Mouse (Mus musculus): ENCODE data around the gene Rgs10. TPM values are rescaled to one million over a fixed set of nuclear protein-coding genes. Genes with fewer than 3 reads are reported as not detected.

The Rgs10 gene
- total and polyA plus RNA-seq, 2 experiments from 2014 or later = 53.2 to 64.2 TPM

GRCm38 (mm10) chr7:128383726-128384463 lies 34.7 kb downstream of the Rgs10 start:
- no peaks in the 10 kb centered on the region for H3K36me3 ChIP-seq (ENCODE audit: insufficient read depth)
- H3K4me2 ChIP-seq (ENCODE audit: low read depth) = no peak overlapping the region
- ATAC-seq (no peak), DNase-seq (no peak)
- no peak overlapping the region for H3K4me3 ChIP-seq (ENCODE audit: low read depth, low read length)
- WGBS = 81% methylated on average over 10 of the region's 10 CpGs
- no peaks in the 10 kb centered on the region for H3K27me3 ChIP-seq (ENCODE audit: insufficient read depth, low read length)
- no peak overlapping the region for H3K27ac ChIP-seq (ENCODE audit: low read depth, low read length)
- H3K4me1 ChIP-seq (ENCODE audit: insufficient read depth) = no peaks in the 10 kb centered on the region
- TF ChIP-seq CTCF (IDR thresholded peaks at IDR 0.05; ENCODE audit: low read depth) = no peak
- no peaks in the 10 kb centered on the region for H3K9me3 ChIP-seq (ENCODE audit: low read length)
- H3K9ac ChIP-seq = no peak overlapping the region

- Histone ChIP-seq H3K4me3 (ENCODE audit: low read depth, low read length) (no peak overlapping the region), H3K9me3 (ENCODE audit: low read length) (no peaks in the 10 kb centered on the region), H3K36me3 (ENCODE audit: insufficient read depth) (no peaks in the 10 kb centered on the region), H3K4me1 (ENCODE audit: insufficient read depth) (no peaks in the 10 kb centered on the region), H3K9ac (no peak overlapping the region), H3K27me3 (ENCODE audit: insufficient read depth, low read length) (no peaks in the 10 kb centered on the region), H3K4me2 (ENCODE audit: low read depth) (no peak overlapping the region), H3K27ac (ENCODE audit: low read depth, low read length) (no peak overlapping the region)
- ATAC-seq = no peak
- no peak for DNase-seq
- 83% methylated on average over 7 of the region's 7 CpGs for WGBS
- no peak for TF ChIP-seq CTCF (IDR thresholded peaks at IDR 0.05; ENCODE audit: low read depth)
Observed at GRCm38 (mm10) chr7:128383189-128383725, 35.3 kb downstream of the Rgs10 start.

- Histone ChIP-seq H3K27ac (ENCODE audit: low read depth, low read length) (no peak overlapping the region), H3K4me3 (ENCODE audit: low read depth, low read length) (no peak overlapping the region), H3K9ac (no peak overlapping the region), H3K4me1 (ENCODE audit: insufficient read depth) (no peaks in the 10 kb centered on the region), H3K9me3 (ENCODE audit: low read length) (no peaks in the 10 kb centered on the region), H3K36me3 (ENCODE audit: insufficient read depth) (no peaks in the 10 kb centered on the region), H3K4me2 (ENCODE audit: low read depth) (no peak overlapping the region), H3K27me3 (ENCODE audit: insufficient read depth, low read length) (no peaks in the 10 kb centered on the region)
- DNase-seq (no peak), ATAC-seq (no peak)
- WGBS = 90% methylated on average over 6 of the region's 6 CpGs
- TF ChIP-seq CTCF (IDR thresholded peaks at IDR 0.05; ENCODE audit: low read depth) = no peak
Observed at GRCm38 (mm10) chr7:128382527-128382860, 36.1 kb downstream of the Rgs10 start.

- Histone ChIP-seq H3K9me3 (ENCODE audit: low read length) (no peaks in the 10 kb centered on the region), H3K27me3 (ENCODE audit: insufficient read depth, low read length) (no peaks in the 10 kb centered on the region), H3K4me2 (ENCODE audit: low read depth) (no peak overlapping the region), H3K9ac (no peak overlapping the region), H3K4me3 (ENCODE audit: low read depth, low read length) (no peak overlapping the region), H3K27ac (ENCODE audit: low read depth, low read length) (no peak overlapping the region), H3K4me1 (ENCODE audit: insufficient read depth) (no peaks in the 10 kb centered on the region), H3K36me3 (ENCODE audit: insufficient read depth) (no peaks in the 10 kb centered on the region)
- WGBS = 88% methylated on average over 14 of the region's 14 CpGs
- no peak for TF ChIP-seq CTCF (IDR thresholded peaks at IDR 0.05; ENCODE audit: low read depth)
- DNase-seq (no peak), ATAC-seq (no peak)
Observed at GRCm38 (mm10) chr7:128381811-128382526, 36.6 kb downstream of the Rgs10 start.

- Histone ChIP-seq H3K9me3 (ENCODE audit: low read length) (no peaks in the 10 kb centered on the region), H3K4me2 (ENCODE audit: low read depth) (no peak overlapping the region), H3K4me1 (ENCODE audit: insufficient read depth) (no peaks in the 10 kb centered on the region), H3K9ac (no peak overlapping the region), H3K4me3 (ENCODE audit: low read depth, low read length) (no peak overlapping the region), H3K27ac (ENCODE audit: low read depth, low read length) (no peak overlapping the region), H3K36me3 (ENCODE audit: insufficient read depth) (no peaks in the 10 kb centered on the region), H3K27me3 (ENCODE audit: insufficient read depth, low read length) (no peaks in the 10 kb centered on the region)
- WGBS = 92% methylated on average over 2 of the region's 2 CpGs
- TF ChIP-seq CTCF (IDR thresholded peaks at IDR 0.05; ENCODE audit: low read depth) = no peak
- ATAC-seq = no peak
- no peak for DNase-seq
Observed at GRCm38 (mm10) chr7:128381001-128381400, 37.6 kb downstream of the Rgs10 start.

- no peak for TF ChIP-seq CTCF (IDR thresholded peaks at IDR 0.05; ENCODE audit: low read depth)
- no peaks in the 10 kb centered on the region for H3K9me3 ChIP-seq (ENCODE audit: low read length)
- H3K4me3 ChIP-seq (ENCODE audit: low read depth, low read length) = no peak overlapping the region
- DNase-seq = peak; percentile 3
- H3K27me3 ChIP-seq (ENCODE audit: insufficient read depth, low read length) = no peaks in the 10 kb centered on the region
- no peak overlapping the region for H3K4me2 ChIP-seq (ENCODE audit: low read depth)
- no peak overlapping the region for H3K9ac ChIP-seq
- H3K36me3 ChIP-seq (ENCODE audit: insufficient read depth) = no peaks in the 10 kb centered on the region
- no peaks in the 10 kb centered on the region for H3K4me1 ChIP-seq (ENCODE audit: insufficient read depth)
- H3K27ac ChIP-seq (ENCODE audit: low read depth, low read length) = no peak overlapping the region
- ATAC-seq = no peak
- WGBS = 62% methylated on average over 16 of the region's 16 CpGs
Observed at GRCm38 (mm10) chr7:128379162-128379805, 39.3 kb downstream of the Rgs10 start.
